Mouse (Mus musculus): ENCODE data around the gene Pno1. TPM values are rescaled to one million over a fixed set of nuclear protein-coding genes. Genes with fewer than 3 reads are reported as not detected.
A peak's percentile ranks its signal among the peaks of the same experiment; 100 is the strongest.

The Pno1 gene
- total RNA-seq, 1 experiment from 2014 or later, result 20.4 TPM

GRCm38 (mm10) chr11:17183165-17183564, 28.2 kb downstream of the Pno1 start:
- 0 out of 2 replicates have a peak, but pooled peaks have one; percentile 13 for ATAC-seq (ENCODE audit: extremely low read depth, insufficient number of reproducible peaks, low FRiP score, poor library complexity, severe bottlenecking)

GRCm38 (mm10) chr11:17181807-17182206, 29.6 kb downstream of the Pno1 start, which contains the start of gene Wdr92:
TSS of gene Wdr92 (plus strand) at chr11:17182107.
- ATAC-seq (ENCODE audit: extremely low read depth, insufficient number of reproducible peaks, low FRiP score, poor library complexity, severe bottlenecking), result no peak

GRCm38 (mm10) chr11:17180753-17181152, 30.6 kb downstream of the Pno1 start:
- ATAC-seq (ENCODE audit: extremely low read depth, insufficient number of reproducible peaks, low FRiP score, poor library complexity, severe bottlenecking), result 0 out of 2 replicates have a peak, but pooled peaks have one; percentile 16

- no peak for ATAC-seq (ENCODE audit: extremely low read depth, insufficient number of reproducible peaks, low FRiP score, poor library complexity, severe bottlenecking)
Measured at GRCm38 (mm10) chr11:17176638-17177037, 34.7 kb downstream of the Pno1 start.

GRCm38 (mm10) chr11:17172300-17172699, 39.1 kb downstream of the Pno1 start:
- no peak for ATAC-seq (ENCODE audit: extremely low read depth, insufficient number of reproducible peaks, low FRiP score, poor library complexity, severe bottlenecking)

GRCm38 (mm10) chr11:17170938-17171729, 40.2 kb downstream of the Pno1 start:
- no peak for ATAC-seq (ENCODE audit: extremely low read depth, insufficient number of reproducible peaks, low FRiP score, poor library complexity, severe bottlenecking)

GRCm38 (mm10) chr11:17169262-17169661, 42.1 kb downstream of the Pno1 start:
- ATAC-seq (ENCODE audit: extremely low read depth, insufficient number of reproducible peaks, low FRiP score, poor library complexity, severe bottlenecking), result no peak

GRCm38 (mm10) chr11:17166627-17167026, 44.7 kb downstream of the Pno1 start:
- peak; percentile 85 for ATAC-seq (ENCODE audit: extremely low read depth, insufficient number of reproducible peaks, low FRiP score, poor library complexity, severe bottlenecking)

- no peak for ATAC-seq (ENCODE audit: extremely low read depth, insufficient number of reproducible peaks, low FRiP score, poor library complexity, severe bottlenecking)
Measured at GRCm38 (mm10) chr11:17163956-17164355, 47.4 kb downstream of the Pno1 start.

- ATAC-seq (ENCODE audit: extremely low read depth, insufficient number of reproducible peaks, low FRiP score, poor library complexity, severe bottlenecking), result peak; percentile 80
Measured at GRCm38 (mm10) chr11:17160242-17160641, 51.1 kb downstream of the Pno1 start.

GRCm38 (mm10) chr11:17159738-17160241, 51.6 kb downstream of the Pno1 start:
- no peak for ATAC-seq (ENCODE audit: extremely low read depth, insufficient number of reproducible peaks, low FRiP score, poor library complexity, severe bottlenecking)

- ATAC-seq (ENCODE audit: extremely low read depth, insufficient number of reproducible peaks, low FRiP score, poor library complexity, severe bottlenecking), result peak; percentile 91
Measured at GRCm38 (mm10) chr11:17158858-17159737, 52.3 kb downstream of the Pno1 start, which contains the start of gene Ppp3r1. TSS of gene Ppp3r1 (plus strand) at chr11:17159263.

Other genes starting within 250 kb of the Pno1 start
- gene Cnrip1, start 160.0 kb downstream of the Pno1 start, total RNA-seq (2017), result 4.3 and 7.2 TPM in 2 replicates
- gene Plek, start 159.2 kb downstream of the Pno1 start, total RNA-seq (2017), result 408 and 428 TPM in 2 replicates
- gene Ppp3r1, start 52.3 kb downstream of the Pno1 start, total RNA-seq (2017), result 79.3 and 82.9 TPM in 2 replicates
- gene Wdr92, start 29.5 kb downstream of the Pno1 start, total RNA-seq (2017), result 15.8 and 16.1 TPM in 2 replicates
- gene C1d, start 46.0 kb upstream of the Pno1 start, total RNA-seq (2017), result 33.6 and 50.8 TPM in 2 replicates